Mouse (Mus musculus): ENCODE data around the gene Ctnnd1. TPM values are rescaled to one million over a fixed set of nuclear protein-coding genes. Genes with fewer than 3 reads are reported as not detected.
A peak's percentile ranks its signal among the peaks of the same experiment; 100 is the strongest.

Ctnnd1 gene
- polyA plus RNA-seq, 1 experiment from 2014 or later: 58.7 TPM

- no peak overlapping the region for H3K4me2 ChIP-seq (ENCODE audit: low read depth, low read length)
- H3K9ac ChIP-seq (ENCODE audit: low read length): no peak overlapping the region
- no peaks in the 10 kb centered on the region for H3K9me3 ChIP-seq (replicated peaks; ENCODE audit: control insufficient read depth, low read length)
- H3K36me3 ChIP-seq (ENCODE audit: control insufficient read depth, insufficient read depth): no peaks in the 10 kb centered on the region
- H3K4me1 ChIP-seq (ENCODE audit: control insufficient read depth, insufficient read depth, low read length): no peaks in the 10 kb centered on the region; the same call in 1 of the 2 replicates
- H3K27ac ChIP-seq (ENCODE audit: low read length): no peak overlapping the region
- no peaks in the 10 kb centered on the region for H3K27me3 ChIP-seq (ENCODE audit: control insufficient read depth, insufficient read depth, low read length)
- no peak for ATAC-seq (replicated peaks; ENCODE audit: extremely low read depth, insufficient read depth, low FRiP score)
- H3K4me3 ChIP-seq (ENCODE audit: low read length): no peak overlapping the region
Observed at GRCm38 (mm10) chr2:84653354-84653753, 2.8 kb upstream of the Ctnnd1 start.

- peak overlapping the region; percentile 80 for H3K4me3 ChIP-seq (ENCODE audit: low read length)
- under 1% methylated on average over 10 of the region's 10 CpGs for whole genome bisulfite sequencing
- H3K27me3 ChIP-seq (ENCODE audit: control insufficient read depth, insufficient read depth, low read length): no peaks in the 10 kb centered on the region
Observed at GRCm38 (mm10) chr2:84649674-84650073, 891 bp downstream of the Ctnnd1 start.

GRCm38 (mm10) chr2:84648369-84648768 lies 2.2 kb downstream of the Ctnnd1 start:
- no peaks in the 10 kb centered on the region for H3K36me3 ChIP-seq (ENCODE audit: control insufficient read depth, insufficient read depth)
- no peak for ATAC-seq (replicated peaks; ENCODE audit: extremely low read depth, insufficient read depth, low FRiP score)
- H3K27ac ChIP-seq (ENCODE audit: low read length): peak overlapping the region; percentile 57
- peaks cover 25% of the 10 kb centered on the region for H3K4me1 ChIP-seq (ENCODE audit: control insufficient read depth, insufficient read depth, low read length)
- peak overlapping the region; percentile 72 for H3K4me2 ChIP-seq (ENCODE audit: low read depth, low read length)
- peak overlapping the region; percentile 91 for H3K9ac ChIP-seq (ENCODE audit: low read length)
- no peaks in the 10 kb centered on the region for H3K9me3 ChIP-seq (replicated peaks; ENCODE audit: control insufficient read depth, low read length)
- H3K4me3 ChIP-seq (ENCODE audit: low read length): peak overlapping the region; percentile 61
- H3K27me3 ChIP-seq (ENCODE audit: control insufficient read depth, insufficient read depth, low read length): no peaks in the 10 kb centered on the region
- WGBS: 12% methylated on average over 6 of the region's 6 CpGs

More at GRCm38 (mm10) chr2:84649674-84650073, 891 bp downstream of the Ctnnd1 start:
- Histone ChIP-seq H3K4me1 (ENCODE audit: control insufficient read depth, insufficient read depth, low read length) (peaks cover 18% of the 10 kb centered on the region), H3K4me2 (ENCODE audit: low read depth, low read length) (peak overlapping the region; percentile 72), H3K36me3 (ENCODE audit: control insufficient read depth, insufficient read depth) (no peaks in the 10 kb centered on the region), H3K9me3 (replicated peaks; ENCODE audit: control insufficient read depth, low read length) (no peaks in the 10 kb centered on the region), H3K27ac (ENCODE audit: low read length) (peak overlapping the region; percentile 99), H3K9ac (ENCODE audit: low read length) (peak overlapping the region; percentile 91)
- ATAC-seq (replicated peaks; ENCODE audit: extremely low read depth, insufficient read depth, low FRiP score): no peak

- Histone ChIP-seq H3K4me2 (ENCODE audit: low read depth, low read length) (peak overlapping the region; percentile 72), H3K36me3 (ENCODE audit: control insufficient read depth, insufficient read depth) (0 out of 2 replicates have a peak, but pooled peaks cover 1% of the 10 kb centered on the region), H3K4me3 (ENCODE audit: low read length) (no peak overlapping the region), H3K27me3 (ENCODE audit: control insufficient read depth, insufficient read depth, low read length) (no peaks in the 10 kb centered on the region), H3K27ac (ENCODE audit: low read length) (no peak overlapping the region), H3K4me1 (ENCODE audit: control insufficient read depth, insufficient read depth, low read length) (peaks cover 35% of the 10 kb centered on the region), H3K9me3 (replicated peaks; ENCODE audit: control insufficient read depth, low read length) (no peaks in the 10 kb centered on the region), H3K9ac (ENCODE audit: low read length) (no peak overlapping the region)
- 79% methylated on average over 6 of the region's 6 CpGs for WGBS
- ATAC-seq (replicated peaks; ENCODE audit: extremely low read depth, insufficient read depth, low FRiP score): no peak
Observed at GRCm38 (mm10) chr2:84647051-84647568, 3.5 kb downstream of the Ctnnd1 start.

- Histone ChIP-seq H3K4me2 (ENCODE audit: low read depth, low read length) (peak overlapping the region; percentile 39), H3K27ac (ENCODE audit: low read length) (peak overlapping the region; percentile 61; the same call in 1 of the 2 replicates)
Observed at GRCm38 (mm10) chr2:84646138-84646537, 4.4 kb downstream of the Ctnnd1 start.

GRCm38 (mm10) chr2:84640833-84641232 lies 9.7 kb downstream of the Ctnnd1 start:
- Histone ChIP-seq H3K4me2 (ENCODE audit: low read depth, low read length) (no peak overlapping the region), H3K9me3 (replicated peaks; ENCODE audit: control insufficient read depth, low read length) (no peaks in the 10 kb centered on the region), H3K27me3 (ENCODE audit: control insufficient read depth, insufficient read depth, low read length) (no peaks in the 10 kb centered on the region), H3K9ac (ENCODE audit: low read length) (no peak overlapping the region), H3K4me3 (ENCODE audit: low read length) (no peak overlapping the region), H3K36me3 (ENCODE audit: control insufficient read depth, insufficient read depth) (0 out of 2 replicates have a peak, but pooled peaks cover 3% of the 10 kb centered on the region), H3K27ac (ENCODE audit: low read length) (no peak overlapping the region; the same call in none of the 2 replicates), H3K4me1 (ENCODE audit: control insufficient read depth, insufficient read depth, low read length) (peaks cover 74% of the 10 kb centered on the region)
- no peak for ATAC-seq (replicated peaks; ENCODE audit: extremely low read depth, insufficient read depth, low FRiP score)

More at GRCm38 (mm10) chr2:84646138-84646537, 4.4 kb downstream of the Ctnnd1 start:
- no peak overlapping the region for H3K9ac ChIP-seq (ENCODE audit: low read length)
- H3K27me3 ChIP-seq (ENCODE audit: control insufficient read depth, insufficient read depth, low read length): no peaks in the 10 kb centered on the region
- peaks cover 42% of the 10 kb centered on the region for H3K4me1 ChIP-seq (ENCODE audit: control insufficient read depth, insufficient read depth, low read length)
- H3K9me3 ChIP-seq (replicated peaks; ENCODE audit: control insufficient read depth, low read length): no peaks in the 10 kb centered on the region
- H3K36me3 ChIP-seq (ENCODE audit: control insufficient read depth, insufficient read depth): 0 out of 2 replicates have a peak, but pooled peaks cover 3% of the 10 kb centered on the region
- H3K4me3 ChIP-seq (ENCODE audit: low read length): no peak overlapping the region
- 25% methylated on average over 1 of the region's 1 CpGs for WGBS
- ATAC-seq (replicated peaks; ENCODE audit: extremely low read depth, insufficient read depth, low FRiP score): no peak

GRCm38 (mm10) chr2:84638428-84639220 lies 11.9 kb downstream of the Ctnnd1 start:
- peaks cover 82% of the 10 kb centered on the region for H3K4me1 ChIP-seq (ENCODE audit: control insufficient read depth, insufficient read depth, low read length)

GRCm38 (mm10) chr2:84637452-84638165 lies 13.0 kb downstream of the Ctnnd1 start:
- 17% methylated on average over 7 of the region's 7 CpGs for WGBS
- ATAC-seq (replicated peaks; ENCODE audit: extremely low read depth, insufficient read depth, low FRiP score): no peak

More at GRCm38 (mm10) chr2:84638428-84639220, 11.9 kb downstream of the Ctnnd1 start:
- H3K9ac ChIP-seq (ENCODE audit: low read length): peak overlapping the region; percentile 8
- ATAC-seq (replicated peaks; ENCODE audit: extremely low read depth, insufficient read depth, low FRiP score): no peak
- 28% methylated on average over 5 of the region's 5 CpGs for WGBS
- H3K27ac ChIP-seq (ENCODE audit: low read length): peak overlapping the region; percentile 97
- H3K27me3 ChIP-seq (ENCODE audit: control insufficient read depth, insufficient read depth, low read length): no peaks in the 10 kb centered on the region
- no peaks in the 10 kb centered on the region for H3K9me3 ChIP-seq (replicated peaks; ENCODE audit: control insufficient read depth, low read length)
- H3K4me3 ChIP-seq (ENCODE audit: low read length): peak overlapping the region; percentile 16
- 0 out of 2 replicates have a peak, but pooled peaks cover 3% of the 10 kb centered on the region for H3K36me3 ChIP-seq (ENCODE audit: control insufficient read depth, insufficient read depth)
- peak overlapping the region; percentile 50 for H3K4me2 ChIP-seq (ENCODE audit: low read depth, low read length)

More at GRCm38 (mm10) chr2:84637452-84638165, 13.0 kb downstream of the Ctnnd1 start:
- Histone ChIP-seq H3K4me2 (ENCODE audit: low read depth, low read length) (peak overlapping the region; percentile 50), H3K9ac (ENCODE audit: low read length) (peak overlapping the region; percentile 5), H3K27me3 (ENCODE audit: control insufficient read depth, insufficient read depth, low read length) (no peaks in the 10 kb centered on the region), H3K4me1 (ENCODE audit: control insufficient read depth, insufficient read depth, low read length) (peaks cover 82% of the 10 kb centered on the region), H3K27ac (ENCODE audit: low read length) (peak overlapping the region; percentile 97), H3K9me3 (replicated peaks; ENCODE audit: control insufficient read depth, low read length) (no peaks in the 10 kb centered on the region), H3K36me3 (ENCODE audit: control insufficient read depth, insufficient read depth) (0 out of 2 replicates have a peak, but pooled peaks cover 3% of the 10 kb centered on the region), H3K4me3 (ENCODE audit: low read length) (peak overlapping the region; percentile 19; the same call in 1 of the 2 replicates)
